Comparison of ENCODE assay signal across 36 mouse cellular contexts in genomic region chr2:35331205-35331604, GRCm38 (mm10). TPM values are rescaled to one million over a fixed set of nuclear protein-coding genes. Genes with fewer than 3 reads are reported as not detected.
DNase-seq lines count a peak whose midpoint lies in the region; ATAC-seq and TF ChIP-seq lines count a peak whose summit lies in the region.
"Had no signal": no experiment of that assay in that cellular context is flagged by ENCODE, and none has a peak within 500 bp of the region (broad histone marks: within the 10 kb centered on the region; RNA-seq: fewer than 3 reads in every experiment).

No protein-coding gene starts in this region.

- no peaks in the 10 kb centered on the region for H3K9me3 ChIP-seq in erythroblast, embryonic 14.5 days (ENCODE audit: control insufficient read depth, low read length)
- H3K9me3 ChIP-seq in liver, embryonic 15.5 days (replicated peaks): no peaks in the 10 kb centered on the region
- H3K9me3 ChIP-seq: embryonic facial prominence, embryonic 12.5 days; embryonic facial prominence, embryonic 15.5 days; forebrain, embryonic 10.5 days; forebrain, embryonic 13.5 days; G1E; hindbrain, embryonic 10.5 days had no signal

- peaks cover 98% of the 10 kb centered on the region for H3K79me2 ChIP-seq in macrophage (ENCODE audit: inconsistent target)

- H3K36me3 ChIP-seq in erythroblast, embryonic 14.5 days (ENCODE audit: control insufficient read depth): peaks cover 99% of the 10 kb centered on the region
- peaks cover 53% of the 10 kb centered on the region for H3K36me3 ChIP-seq in liver, embryonic 15.5 days (replicated peaks)
- no peaks in the 10 kb centered on the region for H3K36me3 ChIP-seq in macrophage (ENCODE audit: inconsistent target)
- H3K36me3 ChIP-seq: embryonic facial prominence, embryonic 12.5 days; embryonic facial prominence, embryonic 15.5 days; forebrain, embryonic 10.5 days; hindbrain, embryonic 10.5 days had no signal

- no peak overlapping the region for H3K9ac ChIP-seq in liver, embryonic 15.5 days
- H3K9ac ChIP-seq: embryonic facial prominence, embryonic 12.5 days; embryonic facial prominence, embryonic 15.5 days; forebrain, embryonic 13.5 days; hindbrain, embryonic 14.5 days had no signal

- H3K27ac ChIP-seq in liver, embryonic 15.5 days (replicated peaks): peak overlapping the region; percentile 56
- peak overlapping the region; percentile 71 for H3K27ac ChIP-seq in macrophage
- H3K27ac ChIP-seq: embryonic facial prominence, embryonic 12.5 days; embryonic facial prominence, embryonic 15.5 days; forebrain, embryonic 10.5 days; forebrain, embryonic 13.5 days; gastrocnemius, adult 2 months; hindbrain, embryonic 10.5 days; hindbrain, embryonic 14.5 days; hindbrain, postnatal 0 days had no signal

- H3K27me3 ChIP-seq in erythroblast, embryonic 14.5 days (ENCODE audit: control insufficient read depth): no peaks in the 10 kb centered on the region
- no peaks in the 10 kb centered on the region for H3K27me3 ChIP-seq in liver, embryonic 15.5 days
- H3K27me3 ChIP-seq: embryonic facial prominence, embryonic 12.5 days; embryonic facial prominence, embryonic 15.5 days; forebrain, embryonic 13.5 days; Patski had no signal

- no peak for ATAC-seq in erythroblast, adult 5-6 weeks (replicated peaks; ENCODE audit: low FRiP score, poor library complexity, severe bottlenecking)
- ATAC-seq in liver, embryonic 15.5 days (ENCODE audit: insufficient read depth): no peak
- ATAC-seq: forebrain, embryonic 13.5 days; forebrain, embryonic 16.5 days; hindbrain, postnatal 0 days; Patski had no signal

- H3K4me1 ChIP-seq in erythroblast, embryonic 14.5 days (ENCODE audit: control insufficient read depth): peaks cover 82% of the 10 kb centered on the region
- peaks cover 9% of the 10 kb centered on the region for H3K4me1 ChIP-seq in lung, adult 2 months (ENCODE audit: control insufficient read depth, insufficient read depth, low read length)
- H3K4me1 ChIP-seq in liver, embryonic 15.5 days (replicated peaks): peaks cover 79% of the 10 kb centered on the region

- TF ChIP-seq CTCF in lung, adult 2 months (IDR thresholded peaks at IDR 0.05; ENCODE audit: insufficient read depth, low read length): no peak

- peak overlapping the region; percentile 80 for H3K4me2 ChIP-seq in liver, embryonic 15.5 days
- H3K4me2 ChIP-seq: embryonic facial prominence, embryonic 12.5 days; embryonic facial prominence, embryonic 15.5 days; forebrain, embryonic 13.5 days; heart, embryonic 11.5 days; hindbrain, embryonic 14.5 days had no signal

- peak; percentile 51 for DNase-seq in lung, postnatal 36 days
- no peak for DNase-seq in lung, adult 2 months
- DNase-seq in layer of hippocampus, postnatal 25 days (ENCODE audit: extremely low spot score in 1 of 2, low spot score in 1 of 2): no peak
- DNase-seq in frontal cortex, postnatal 36 days (ENCODE audit: low spot score in 2 of 2): no peak
- DNase-seq: adrenal gland, postnatal 10 days; adrenal gland, postnatal 36 days; cerebellum, adult 11 months; cerebellum, adult 2 months; cerebellum, adult 9-11 months; cerebellum, postnatal 25 days; gastrocnemius, adult 2 months; gastrocnemius, postnatal 14 days; heart, adult 11 months had no signal

- TF ChIP-seq POLR2A in lung, adult 2 months (IDR thresholded peaks at IDR 0.05; ENCODE audit: borderline replicate concordance, extremely low read depth, low read depth, low read length): no peak

- H3K4me3 ChIP-seq in erythroblast, embryonic 14.5 days (replicated peaks): peak overlapping the region; percentile 90
- H3K4me3 ChIP-seq in lung, adult 2 months (replicated peaks; ENCODE audit: extremely low read depth, low read depth, low read length): no peak overlapping the region
- peak overlapping the region; percentile 99 for H3K4me3 ChIP-seq in liver, embryonic 15.5 days (replicated peaks)
- no peak overlapping the region for H3K4me3 ChIP-seq in macrophage (ENCODE audit: inconsistent target)
- H3K4me3 ChIP-seq: embryonic facial prominence, embryonic 12.5 days; embryonic facial prominence, embryonic 15.5 days; forebrain, embryonic 10.5 days; forebrain, embryonic 13.5 days; gastrocnemius, adult 2 months; hindbrain, embryonic 10.5 days had no signal

- 34% methylated on average over 2 of the region's 2 CpGs for WGBS in lung, adult 2 months
- WGBS in liver, embryonic 15.5 days (ENCODE audit: insufficient replicate concordance): 64% methylated on average over 2 of the region's 2 CpGs
- WGBS in macrophage (ENCODE audit: missing documents): 82% methylated on average over 2 of the region's 2 CpGs

RNA-seq across cellular contexts. Expression of gene Stom, which starts 5.6 kb away (rescaled TPM):
- polyA plus RNA-seq in erythroblast, embryonic 14.5 days (2012): 29.1 and 34.6 TPM in 2 replicates
- total RNA-seq in erythroblast, adult 5-6 weeks (2015; ENCODE audit: low replicate concordance): 374 and 432 TPM in 2 replicates
- 642 and 716 TPM in 2 replicates for total RNA-seq in erythroblast, adult 5-6 weeks (2017; ENCODE audit: low replicate concordance)
- 45.1 and 69.5 TPM in 2 replicates for polyA plus RNA-seq in lung, adult 2 months (2012; rRNA removed)
- 169 and 191 TPM in 2 replicates for polyA plus RNA-seq in liver, embryonic 15.5 days (2015; fragmentation: Nextera tagmentation; extraction: Ambion mirVana)
- total RNA-seq in macrophage (2018; cell fraction: chromatin; rRNA removed): 100 to 1,000 TPM in 11 of 26 experiments, 10 to 100 TPM in 15; 30.9 to 262 (median 79.8) TPM
- 100 to 1,000 TPM; 204 to 401 (median 304) TPM for total RNA-seq in macrophage (2018; cell fraction: cytosol; rRNA removed)
- total RNA-seq in macrophage (2018; cell fraction: nucleus; rRNA removed): 100 to 1,000 TPM; 188 to 510 (median 266) TPM
- polyA plus RNA-seq in macrophage (2018): 180 to 528 TPM (median 364 TPM) in 3 replicates
- total RNA-seq in layer of hippocampus, postnatal 25 days (2021): 1 to 10 TPM; 8.0 to 8.9 TPM

RNA-seq across cellular contexts. Expression of gene 4930568D16Rik, which starts 36.3 kb away (rescaled TPM):
- polyA plus RNA-seq in erythroblast, embryonic 14.5 days (2012): not detected in 2 replicates
- total RNA-seq in erythroblast, adult 5-6 weeks (2015; ENCODE audit: low replicate concordance): not detected in 2 replicates
- not detected in 2 replicates for total RNA-seq in erythroblast, adult 5-6 weeks (2017; ENCODE audit: low replicate concordance)
- polyA plus RNA-seq in lung, adult 2 months (2012; rRNA removed): not detected in 2 replicates
- polyA plus RNA-seq in liver, embryonic 15.5 days (2015; fragmentation: Nextera tagmentation; extraction: Ambion mirVana): not detected in 2 replicates
- not detected for total RNA-seq in macrophage (2018; cell fraction: chromatin; rRNA removed)
- total RNA-seq in macrophage (2018; cell fraction: cytosol; rRNA removed): not detected
- total RNA-seq in macrophage (2018; cell fraction: nucleus; rRNA removed): not detected
- not detected in 3 replicates for polyA plus RNA-seq in macrophage (2018)
- total RNA-seq in layer of hippocampus, postnatal 25 days (2021): not detected
- total RNA-seq: adrenal gland, adult 18-20 months; adrenal gland, postnatal 10 days; adrenal gland, postnatal 36 days; CH12.LX; common myeloid progenitor, adult 5-6 weeks; gastrocnemius, adult 2 months; gastrocnemius, postnatal 14 days; gastrocnemius, postnatal 4 days; heart, adult 8-10 months; heart, postnatal 25 days; hindbrain, postnatal 0 days had no signal
- polyA plus RNA-seq: cerebellum, adult 2 months; embryonic facial prominence, embryonic 12.5 days; embryonic facial prominence, embryonic 15.5 days; forebrain, embryonic 10.5 days; forebrain, embryonic 13.5 days; forebrain, embryonic 16.5 days; G1E; heart, embryonic 11.5 days; heart, embryonic 14.5 days; heart, postnatal 0 days; hindbrain, embryonic 10.5 days; hindbrain, embryonic 14.5 days; hindbrain, postnatal 0 days; Patski had no signal

Comparison
In these comparisons a context has a peak if more than half of its experiments do, and no peak if none do; other contexts are left out.
1. H3K4me3 ChIP-seq: peak in erythroblast, embryonic 14.5 days (single experiment) and liver, embryonic 15.5 days (single experiment); none in lung, adult 2 months (single experiment) and macrophage (single experiment).